Mouse (Mus musculus): ENCODE results near the gene Sfxn5. TPM values are rescaled to one million over a fixed set of nuclear protein-coding genes. Genes with fewer than 3 reads are reported as not detected.

The Sfxn5 gene
- total RNA-seq, 2 experiments from 2014 or later = 6.5 to 8.4 TPM

DNA sequence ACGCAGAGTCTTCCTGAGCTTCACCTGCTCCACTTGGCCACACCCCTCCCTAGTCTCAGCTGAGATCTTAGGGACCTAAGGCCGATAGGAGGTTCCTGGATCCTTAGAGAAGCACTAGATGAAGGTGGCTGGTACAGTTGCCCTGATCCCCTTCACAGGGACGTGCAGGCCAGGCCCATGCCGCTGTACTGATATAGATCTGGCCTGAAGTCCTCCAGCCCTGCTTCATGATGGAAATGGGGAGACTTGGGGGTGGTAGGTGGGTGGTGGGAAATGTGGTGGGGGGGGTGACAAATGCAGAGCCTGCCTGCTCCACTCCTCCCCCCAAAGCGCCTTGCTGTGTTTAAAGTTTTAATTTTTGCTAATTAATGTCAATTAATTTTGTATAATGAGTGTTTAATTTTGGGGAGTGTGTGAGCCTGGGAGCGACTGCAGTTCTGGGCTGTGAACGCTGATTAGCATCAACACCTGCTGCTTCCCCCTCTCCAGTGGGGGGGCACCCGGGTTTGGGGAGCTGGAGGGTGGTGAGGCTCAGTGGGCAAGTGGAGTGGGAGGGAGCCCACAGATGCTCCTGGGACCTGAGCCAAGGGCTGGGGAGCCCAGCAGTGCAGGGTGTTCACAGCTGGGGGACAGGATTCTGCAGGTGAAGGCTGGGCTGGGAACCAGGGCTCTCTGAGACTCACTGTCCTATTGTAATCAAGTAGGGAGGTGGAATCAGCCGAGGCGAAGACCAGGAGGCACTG is 95.5 kb downstream of the Sfxn5 start:
- ATAC-seq (ENCODE audit: poor library complexity, severe bottlenecking) = no peak

DNA sequence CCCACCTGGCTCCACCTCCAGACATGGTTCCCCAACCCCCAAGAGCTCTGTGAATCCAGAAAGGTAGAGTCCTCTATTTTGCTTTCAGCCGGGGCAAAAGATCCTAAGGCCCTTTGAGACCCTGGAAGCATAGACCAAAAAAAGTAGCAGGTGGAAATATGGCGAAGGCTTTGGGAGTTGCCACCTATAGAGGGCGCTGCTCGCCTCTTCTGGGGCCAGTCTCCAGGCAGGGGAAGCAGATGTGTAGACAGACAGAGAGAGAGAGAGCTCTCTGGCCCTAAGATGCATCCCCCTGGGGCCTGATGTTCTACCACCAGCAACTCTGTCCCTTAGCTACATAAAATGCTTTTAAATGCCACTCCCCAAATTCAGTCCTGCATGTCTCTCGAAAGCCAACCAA is 96.2 kb downstream of the Sfxn5 start:
- ATAC-seq (ENCODE audit: poor library complexity, severe bottlenecking) = no peak

DNA sequence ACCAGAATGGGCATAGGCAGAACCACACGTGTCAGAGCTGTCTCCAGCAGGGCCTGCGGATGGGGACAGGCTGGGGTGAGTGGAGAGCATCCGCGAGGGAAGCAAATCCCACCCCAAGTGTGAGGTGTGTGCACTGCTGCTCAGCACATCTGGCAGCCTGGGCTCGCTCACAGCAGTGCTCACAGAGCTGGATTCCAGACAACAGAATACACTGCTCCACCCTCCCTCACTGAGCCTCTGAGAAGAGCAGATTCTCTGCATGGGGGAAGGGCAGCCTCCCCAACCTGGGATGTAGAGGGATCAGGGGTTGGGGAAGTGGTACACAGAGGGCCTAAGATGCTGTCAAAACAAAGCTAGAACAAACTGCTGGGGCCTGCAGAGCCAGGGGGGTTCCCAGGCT is 98.4 kb downstream of the Sfxn5 start:
- ATAC-seq (ENCODE audit: poor library complexity, severe bottlenecking) = no peak

DNA sequence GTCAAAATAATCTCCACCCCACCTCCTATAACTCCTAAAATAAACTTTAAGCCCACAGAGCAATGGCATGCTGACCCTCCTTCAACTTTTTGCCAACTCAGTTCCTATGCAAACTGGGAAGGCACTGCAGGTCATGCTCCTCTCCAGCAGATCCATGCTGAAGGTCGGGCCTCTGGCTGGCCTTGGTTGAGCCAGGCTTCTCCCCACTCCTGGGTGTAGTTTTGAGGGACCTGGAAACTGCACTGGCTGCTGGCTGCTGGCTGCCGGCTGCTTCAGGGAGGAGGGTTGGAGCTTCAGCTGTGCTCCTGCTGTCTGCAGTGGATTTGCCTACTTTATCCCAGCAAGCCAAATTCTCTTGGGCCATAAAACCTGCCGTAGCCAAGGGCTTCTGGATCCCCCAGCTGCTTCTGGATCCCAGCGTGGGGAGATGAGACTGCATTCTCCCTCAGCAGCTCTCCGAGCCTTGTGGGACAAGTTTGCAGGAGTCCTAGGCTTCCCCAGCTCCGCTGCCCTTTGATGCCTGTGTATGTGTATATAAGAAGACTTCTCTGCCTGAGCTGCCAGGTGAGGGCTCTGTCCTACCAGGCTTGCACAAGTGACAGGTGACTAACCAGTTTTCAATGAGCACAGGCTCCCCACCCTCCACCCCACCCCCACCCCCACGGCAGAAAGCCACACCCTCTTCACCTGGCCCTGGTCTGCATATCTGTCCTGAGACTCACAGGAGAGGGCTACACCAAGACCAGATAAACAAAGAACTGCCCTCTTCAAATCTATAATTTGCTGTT is 100.2 kb downstream of the Sfxn5 start:
- no peak for ATAC-seq (ENCODE audit: poor library complexity, severe bottlenecking)

DNA sequence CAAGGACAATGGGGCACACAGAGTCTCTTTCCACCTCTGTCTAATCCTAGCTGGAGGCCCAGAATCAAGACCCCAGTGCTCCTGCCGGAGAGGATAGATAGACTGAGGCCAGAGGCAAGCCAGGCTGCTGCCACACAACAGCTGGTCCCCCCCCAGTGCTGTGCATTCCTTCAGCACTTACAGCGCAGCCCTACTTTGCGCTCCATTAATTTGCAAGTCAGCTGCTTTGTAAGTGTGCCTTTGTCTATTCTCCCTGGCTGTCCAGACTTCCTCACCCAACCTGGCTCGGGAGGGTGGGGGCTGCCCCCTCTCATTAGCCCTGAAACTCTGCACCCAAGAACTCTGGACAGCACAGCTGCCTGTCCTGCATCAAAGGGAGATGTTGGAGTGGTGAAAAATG is 101.2 kb downstream of the Sfxn5 start:
- no peak for ATAC-seq (ENCODE audit: poor library complexity, severe bottlenecking)

DNA sequence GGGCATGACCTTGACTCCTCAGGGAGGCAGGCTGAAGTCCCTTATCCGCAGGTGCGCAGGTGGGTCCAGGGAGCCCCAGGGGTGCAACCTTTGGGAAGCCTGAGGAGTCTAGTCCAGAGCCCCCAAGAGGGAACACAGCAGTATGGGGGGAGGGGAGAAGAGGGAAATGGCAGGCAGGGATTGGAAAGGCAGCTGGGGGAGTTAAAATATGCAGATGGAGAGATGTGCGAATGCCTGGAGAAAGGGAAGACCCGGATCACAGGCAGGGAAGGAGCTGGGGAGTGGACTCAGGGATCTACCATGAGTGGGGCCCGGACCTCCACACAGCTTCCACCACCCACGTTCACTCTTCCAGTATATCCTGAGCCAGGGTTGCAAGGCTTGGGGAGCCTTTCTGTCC is 101.8 kb downstream of the Sfxn5 start:
- ATAC-seq (ENCODE audit: poor library complexity, severe bottlenecking) = no peak

DNA sequence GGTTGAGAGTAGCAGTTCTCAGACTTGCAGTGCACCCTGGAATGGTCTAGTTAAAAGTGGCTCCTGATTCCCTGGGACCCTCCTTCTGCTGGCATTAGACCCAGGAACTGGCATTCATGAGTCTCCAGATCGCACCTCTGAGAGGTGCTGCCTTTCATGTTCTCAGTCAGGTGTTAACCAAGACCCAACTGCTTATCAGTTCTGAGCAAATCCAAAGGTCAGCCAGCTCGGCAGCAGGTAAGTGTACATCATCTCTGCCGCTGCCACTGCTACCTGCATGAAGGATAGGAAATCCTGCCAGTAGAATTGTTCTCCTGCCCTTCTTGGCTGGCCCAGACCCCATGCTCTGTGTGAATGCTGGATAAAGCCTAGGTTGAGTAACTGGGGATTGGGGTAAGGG is 102.5 kb downstream of the Sfxn5 start:
- ATAC-seq (ENCODE audit: poor library complexity, severe bottlenecking) = no peak

DNA sequence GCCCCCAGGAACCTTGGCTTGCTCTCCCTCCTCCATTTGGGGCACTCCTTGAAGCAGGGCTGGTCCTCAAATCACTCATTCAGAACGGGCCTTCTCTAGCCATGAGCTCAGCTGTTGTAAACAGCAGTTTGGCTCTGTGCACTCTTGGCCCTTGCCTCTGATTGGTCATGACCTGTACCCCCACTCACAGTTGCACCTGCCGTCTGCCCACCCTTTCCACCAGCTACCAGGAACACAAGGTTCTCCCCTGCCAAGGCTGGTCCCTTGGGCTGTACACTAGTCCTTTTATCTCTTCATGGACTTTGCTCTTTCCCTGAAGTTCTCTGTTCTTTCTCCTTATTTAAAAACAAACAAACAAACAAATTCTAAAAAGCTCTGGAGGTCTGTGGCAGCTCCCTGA is 105.7 kb downstream of the Sfxn5 start:
- ATAC-seq (ENCODE audit: poor library complexity, severe bottlenecking) = no peak

DNA sequence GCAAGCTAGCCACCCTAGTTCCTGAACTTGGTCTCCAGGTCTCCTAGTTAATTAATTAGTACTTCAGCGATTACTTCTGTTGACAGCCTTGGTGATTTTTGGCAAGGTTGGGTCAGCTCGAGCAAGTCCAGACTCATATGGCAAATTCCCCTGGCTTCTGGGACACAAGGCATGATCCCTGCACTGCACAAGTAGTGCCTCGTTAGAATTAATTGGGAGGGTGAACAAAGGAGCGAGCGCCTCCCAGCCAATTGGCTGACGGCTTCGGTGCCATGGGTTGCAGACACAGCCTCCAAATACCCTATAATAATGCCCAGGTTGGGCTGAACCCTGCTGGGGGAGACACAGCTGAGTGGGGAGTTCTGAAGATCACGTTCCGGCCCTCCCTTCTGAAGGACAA is 106.7 kb downstream of the Sfxn5 start:
- no peak for ATAC-seq (ENCODE audit: poor library complexity, severe bottlenecking)

DNA sequence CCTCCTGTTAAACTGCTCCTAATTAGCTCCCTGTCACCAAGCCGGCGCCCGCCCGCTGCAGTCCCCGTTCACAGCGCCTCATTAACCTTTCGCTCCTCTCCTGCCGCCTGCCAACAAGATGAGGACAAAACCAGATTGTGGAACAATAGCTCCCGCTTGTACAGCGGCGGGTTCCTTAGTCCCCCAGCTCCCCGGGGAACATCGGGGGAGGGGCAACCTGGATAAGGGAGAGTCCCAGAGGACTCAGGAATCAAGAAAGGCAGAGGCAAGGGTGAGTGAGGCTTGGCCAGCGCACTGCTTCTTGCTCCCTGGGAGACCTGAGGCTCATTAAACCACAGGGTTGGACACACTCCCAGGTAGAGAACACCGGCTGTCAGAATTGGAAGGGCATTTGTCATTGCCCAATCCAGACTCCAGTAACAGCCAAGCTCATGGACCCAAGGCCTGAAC is 108.8 kb downstream of the Sfxn5 start:
- ATAC-seq (ENCODE audit: poor library complexity, severe bottlenecking) = no peak; the same call in 1 of the 2 replicates

DNA sequence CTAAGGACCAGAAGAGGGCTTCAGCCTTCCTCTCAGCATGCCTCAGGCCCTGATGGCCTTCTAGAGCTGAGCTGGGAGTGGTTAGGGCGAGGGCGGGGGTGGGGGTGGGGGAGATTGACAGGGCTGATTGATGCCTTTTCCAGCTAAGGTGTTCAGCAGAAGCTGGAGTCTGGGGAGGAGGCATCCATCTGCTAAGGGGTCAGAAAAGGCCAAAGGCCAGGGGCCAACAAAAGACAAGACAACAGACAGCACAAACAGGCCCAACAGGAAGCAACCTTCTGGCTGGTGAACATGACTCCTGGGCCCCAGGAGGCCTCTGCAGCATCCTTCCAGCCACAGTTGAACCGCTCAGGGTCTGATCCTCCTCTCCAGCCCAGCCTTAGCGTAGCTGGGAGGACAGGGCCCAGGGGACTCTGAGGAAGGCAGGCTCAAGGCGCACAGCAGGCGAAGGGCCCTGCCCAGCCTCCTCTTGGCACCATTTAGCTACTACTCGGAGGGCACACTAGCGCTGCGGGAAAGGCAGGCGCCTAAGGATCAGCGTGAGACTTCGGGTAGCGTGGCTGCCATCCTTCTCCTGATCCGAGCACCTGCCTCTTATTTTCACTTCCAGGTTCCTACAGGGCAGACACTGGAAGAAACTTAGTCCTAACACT is 109.6 kb downstream of the Sfxn5 start:
- ATAC-seq (ENCODE audit: poor library complexity, severe bottlenecking) = no peak

DNA sequence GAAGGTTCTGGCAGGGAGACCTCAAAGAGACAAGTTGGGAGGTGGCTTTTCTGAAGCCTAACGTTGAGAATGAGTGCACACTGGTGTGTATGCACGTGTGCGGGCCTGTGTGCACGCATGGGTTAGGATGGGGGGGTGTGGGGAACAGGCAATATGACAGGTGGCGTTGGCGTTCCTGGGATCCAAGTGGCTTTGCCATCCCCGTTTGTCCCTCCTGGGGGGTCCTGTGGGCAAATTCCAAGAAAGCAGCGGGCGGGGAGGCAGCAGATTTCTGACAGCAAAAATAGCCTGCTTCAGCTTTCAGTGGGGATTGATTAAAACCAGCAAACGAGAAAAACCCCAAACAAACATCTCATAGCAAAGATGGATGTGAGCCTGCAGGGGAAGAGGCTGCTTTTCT is 110.7 kb downstream of the Sfxn5 start:
- no peak for ATAC-seq (ENCODE audit: poor library complexity, severe bottlenecking)

DNA sequence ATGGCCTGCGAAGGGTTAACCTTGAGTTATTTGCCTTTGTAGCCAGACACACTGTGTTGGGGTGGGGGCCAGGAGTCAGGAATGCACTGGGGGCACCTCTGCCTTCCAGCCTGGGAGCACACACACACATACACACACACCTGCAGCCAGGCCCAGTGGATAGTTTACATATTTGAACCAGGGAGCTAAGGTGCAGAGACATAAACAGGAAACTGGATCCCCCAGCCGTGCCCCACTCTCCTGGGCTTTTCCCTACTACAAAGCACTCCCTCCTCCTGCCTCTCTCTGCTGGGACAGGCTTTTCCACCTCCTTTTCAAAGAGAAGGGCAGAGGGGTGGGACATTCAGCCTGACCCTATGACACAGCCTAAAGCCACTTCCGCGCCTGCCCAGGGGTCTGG is 112.3 kb downstream of the Sfxn5 start:
- no peak for ATAC-seq (ENCODE audit: poor library complexity, severe bottlenecking)

DNA sequence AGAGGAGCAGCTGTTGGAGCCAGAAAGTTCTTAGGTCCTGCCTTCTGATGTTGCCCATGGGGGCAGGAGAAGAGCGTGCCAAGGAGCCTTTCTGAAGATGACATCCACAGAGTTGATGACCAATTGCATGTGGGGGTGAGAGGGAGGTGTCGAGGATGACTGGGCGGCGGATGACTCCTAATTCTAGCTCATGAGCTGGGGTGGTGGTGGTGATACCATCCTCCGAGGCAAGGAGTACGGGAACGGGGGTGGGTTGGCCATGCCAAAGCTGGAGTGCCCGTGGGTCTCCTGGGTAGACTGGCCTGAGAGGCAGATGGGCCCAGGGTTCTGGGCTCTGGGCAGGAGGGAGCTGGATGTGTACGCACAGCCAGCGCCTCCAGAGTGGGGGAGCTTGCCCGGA is 113.5 kb downstream of the Sfxn5 start:
- ATAC-seq (ENCODE audit: poor library complexity, severe bottlenecking) = no peak

DNA sequence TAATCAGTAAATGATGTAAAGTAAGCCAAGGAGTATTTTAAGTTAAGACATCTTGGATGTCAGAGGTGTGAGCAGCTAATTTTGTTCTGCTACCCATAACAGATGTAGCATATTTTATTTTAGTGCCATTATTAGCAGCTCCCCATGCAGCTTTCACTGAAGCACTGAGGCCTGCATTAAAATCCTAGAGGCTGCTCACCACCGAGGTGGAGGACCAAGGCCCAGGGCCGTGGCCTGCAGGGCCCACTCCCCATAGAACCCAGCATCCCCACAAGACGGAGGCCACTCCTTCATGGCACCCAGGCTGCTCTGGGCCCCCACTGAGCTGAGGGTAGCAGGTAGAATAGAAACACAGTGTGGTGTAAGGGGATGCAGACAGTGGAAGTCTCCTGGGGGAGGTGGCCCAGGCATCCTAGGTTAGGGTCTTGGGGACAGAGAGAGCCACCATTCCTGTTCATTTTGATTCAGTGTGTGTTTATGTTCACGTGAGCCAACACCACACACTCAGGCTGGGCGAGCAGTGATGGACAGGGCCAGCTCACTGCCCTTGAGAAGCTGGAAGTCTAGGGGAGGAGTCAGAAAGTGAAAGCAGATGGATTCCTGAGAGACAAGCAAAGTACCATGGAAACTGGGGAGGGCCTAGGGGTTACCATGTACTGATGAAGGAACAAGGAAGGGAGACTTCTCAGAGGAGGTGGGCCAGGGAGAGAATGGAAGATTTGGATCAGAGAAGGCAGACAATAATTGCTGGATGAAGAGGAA is 114.4 kb downstream of the Sfxn5 start:
- ATAC-seq (ENCODE audit: poor library complexity, severe bottlenecking) = no peak

DNA sequence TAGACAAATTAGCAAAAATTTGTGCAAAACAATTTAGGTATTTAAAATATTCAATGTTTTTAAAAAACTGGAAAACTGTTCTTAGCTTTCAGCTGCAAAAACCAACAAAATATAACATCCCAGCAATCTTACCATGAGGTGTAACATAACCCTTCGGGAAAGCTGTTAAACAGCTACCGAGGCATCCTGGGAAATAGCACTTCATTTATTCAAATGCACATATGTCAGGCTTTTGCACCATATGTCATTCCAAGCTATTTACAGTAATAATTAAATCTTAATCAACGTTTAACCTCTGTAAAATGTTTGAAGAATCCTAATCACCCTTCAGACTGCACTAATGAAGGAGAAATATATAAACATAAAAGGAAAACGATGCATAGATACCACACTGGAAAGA is 115.0 kb downstream of the Sfxn5 start:
- ATAC-seq (ENCODE audit: poor library complexity, severe bottlenecking) = no peak

DNA sequence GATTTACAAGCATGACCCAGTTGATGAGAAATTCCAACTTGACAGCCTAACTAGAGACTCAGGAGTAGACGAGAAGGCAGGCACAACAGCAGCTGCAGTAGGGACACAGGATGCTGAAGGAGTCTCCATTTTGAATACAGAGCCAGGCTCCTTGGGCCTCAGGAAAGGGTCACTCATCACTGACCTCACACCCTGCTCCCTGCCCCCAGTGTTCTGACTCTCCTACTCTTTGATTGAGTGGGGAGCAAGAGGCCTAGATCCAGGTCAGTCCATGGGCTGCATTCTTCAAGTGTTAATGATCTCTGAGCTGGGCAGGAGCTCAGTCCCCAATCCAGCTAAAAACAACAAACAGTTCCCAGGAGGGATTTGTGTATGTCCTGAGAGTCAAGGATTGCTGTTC is 122.5 kb downstream of the Sfxn5 start:
- ATAC-seq (ENCODE audit: poor library complexity, severe bottlenecking) = no peak

DNA sequence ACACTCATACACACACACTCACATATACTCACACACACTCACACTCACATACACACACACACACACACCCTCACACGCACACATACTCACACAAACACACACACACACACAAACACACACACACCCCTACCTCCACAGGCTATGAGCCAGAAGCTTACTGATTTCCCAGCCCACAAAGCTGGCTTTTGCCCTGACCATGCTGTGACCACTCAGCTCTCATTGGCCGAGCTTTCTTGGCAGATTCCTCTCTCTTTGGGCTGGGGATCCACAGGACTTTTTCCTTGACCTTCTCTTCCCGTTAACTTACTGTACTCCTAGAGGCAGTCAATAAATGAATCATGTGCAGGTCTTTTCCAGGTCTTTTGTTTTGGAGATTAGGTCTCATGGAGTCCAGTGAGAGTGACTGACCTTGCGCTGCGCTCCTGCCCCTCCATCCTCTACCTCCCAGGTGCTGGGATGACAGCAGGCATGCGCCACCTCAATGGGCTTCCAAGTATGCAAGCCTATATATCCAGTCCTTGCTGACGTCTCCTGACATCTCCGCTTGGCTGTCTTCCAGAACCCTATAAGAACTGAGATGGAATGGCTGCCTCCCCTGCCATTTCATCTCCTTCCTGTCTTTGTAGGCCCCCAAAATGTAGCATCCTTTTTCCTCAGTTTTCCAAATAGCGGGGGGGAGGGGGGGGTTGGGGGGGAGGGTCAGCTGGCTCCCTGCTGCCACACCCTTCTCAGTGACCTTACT is 123.8 kb downstream of the Sfxn5 start:
- ATAC-seq (ENCODE audit: poor library complexity, severe bottlenecking) = no peak

DNA sequence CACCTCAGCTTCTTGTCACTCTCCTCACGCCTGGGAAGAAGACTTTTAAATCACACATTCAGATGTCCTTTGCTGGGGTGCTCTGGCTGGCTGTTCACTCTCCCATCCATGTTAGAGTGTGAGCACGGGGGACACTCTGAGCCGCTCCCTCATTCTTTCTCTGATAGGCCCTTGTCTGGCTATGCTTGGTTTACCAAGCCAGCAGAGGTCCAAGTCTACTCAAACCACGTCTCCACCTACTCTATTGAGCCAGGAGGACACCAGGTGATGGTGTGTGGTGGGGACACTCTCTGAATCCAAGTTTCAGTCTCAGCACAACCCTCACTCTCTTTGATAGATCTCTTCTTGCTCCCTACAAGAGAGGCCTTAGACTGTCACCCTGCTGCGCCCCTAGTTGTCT is 125.9 kb downstream of the Sfxn5 start:
- ATAC-seq (ENCODE audit: poor library complexity, severe bottlenecking) = no peak

DNA sequence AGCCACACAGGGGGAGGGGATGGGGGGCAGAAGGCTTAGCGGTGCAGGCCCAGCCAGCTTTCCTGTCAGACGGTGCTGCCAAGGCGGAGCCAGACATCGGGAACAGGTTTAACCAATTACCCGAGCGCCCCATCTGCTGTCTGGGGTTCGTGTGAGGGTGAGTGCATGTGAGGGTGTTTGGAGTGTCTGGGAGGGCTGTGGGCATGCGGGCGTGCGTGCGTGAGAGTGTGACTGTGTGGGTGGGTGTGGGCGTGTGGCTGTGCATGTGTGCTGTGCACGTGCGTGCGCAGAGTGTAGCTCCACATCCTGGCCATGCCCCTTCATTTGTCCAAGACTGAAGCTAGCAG is 126.3 kb downstream of the Sfxn5 start:
- ATAC-seq (ENCODE audit: poor library complexity, severe bottlenecking) = no peak

Measured in megakaryocyte, adult 5-6 weeks (primary cell).